Mouse (Mus musculus): ENCODE results near the gene Angptl2. TPM values are rescaled to one million over a fixed set of nuclear protein-coding genes. Genes with fewer than 3 reads are reported as not detected.
A peak's percentile ranks its signal among the peaks of the same experiment; 100 is the strongest.

The Angptl2 gene
- total RNA-seq, 2 experiments from 2014 or later = 0.74 to 2.4 TPM

DNA sequence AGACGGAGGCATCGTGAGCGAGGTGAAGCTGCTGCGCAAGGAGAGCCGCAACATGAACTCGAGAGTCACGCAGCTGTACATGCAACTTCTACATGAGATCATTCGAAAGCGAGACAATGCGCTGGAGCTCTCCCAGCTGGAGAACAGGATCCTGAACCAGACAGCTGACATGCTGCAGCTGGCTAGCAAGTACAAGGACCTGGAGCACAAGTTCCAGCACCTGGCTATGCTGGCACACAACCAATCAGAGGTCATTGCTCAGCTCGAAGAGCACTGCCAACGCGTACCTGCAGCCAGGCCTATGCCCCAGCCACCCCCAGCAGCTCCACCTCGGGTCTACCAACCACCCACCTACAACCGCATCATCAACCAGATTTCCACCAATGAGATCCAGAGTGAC, 12.7 kb downstream of the Angptl2 start:
- ATAC-seq (replicated peaks; ENCODE audit: poor library complexity) = no peak

DNA sequence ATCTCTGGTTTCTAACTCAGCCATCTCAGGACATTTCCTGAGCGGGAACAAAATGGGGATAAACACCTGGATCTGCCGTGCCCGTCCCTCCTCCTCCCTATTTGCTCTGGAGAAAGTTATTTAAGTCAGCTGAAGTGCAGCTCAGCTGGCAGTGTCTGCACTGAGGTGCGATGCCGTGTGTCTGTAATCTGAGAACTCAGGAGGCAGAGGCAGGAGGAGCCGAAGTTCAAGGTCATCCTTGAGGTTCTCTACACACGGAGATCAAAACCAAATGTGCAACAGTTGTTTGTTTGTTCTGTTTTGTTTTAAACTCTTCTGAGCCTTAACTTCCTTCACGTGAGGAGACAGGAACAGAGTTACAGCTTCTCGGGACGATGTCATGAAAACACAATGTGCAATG, 14.8 kb downstream of the Angptl2 start:
- no peak for ATAC-seq (replicated peaks; ENCODE audit: poor library complexity)

DNA sequence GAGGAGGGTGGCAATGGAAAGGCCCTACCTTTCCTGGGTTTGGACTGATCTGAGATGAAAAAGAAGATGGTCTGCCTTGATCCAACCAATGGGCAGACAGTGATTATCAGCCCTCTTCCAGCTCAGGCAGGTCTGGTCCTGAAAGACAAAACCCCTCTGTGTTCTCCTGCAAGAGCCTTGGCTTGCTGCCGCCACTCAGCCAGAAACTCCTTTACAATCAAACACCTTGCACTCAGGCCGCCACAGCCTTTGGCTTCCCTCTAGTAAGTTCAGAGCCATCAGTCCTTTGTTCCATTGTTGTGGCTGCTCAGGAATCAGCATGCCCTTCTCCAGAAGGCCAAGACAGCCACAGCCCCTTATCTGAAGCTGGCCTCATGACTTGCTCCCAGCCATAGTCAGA, 15.9 kb downstream of the Angptl2 start:
- no peak for ATAC-seq (replicated peaks; ENCODE audit: poor library complexity)

DNA sequence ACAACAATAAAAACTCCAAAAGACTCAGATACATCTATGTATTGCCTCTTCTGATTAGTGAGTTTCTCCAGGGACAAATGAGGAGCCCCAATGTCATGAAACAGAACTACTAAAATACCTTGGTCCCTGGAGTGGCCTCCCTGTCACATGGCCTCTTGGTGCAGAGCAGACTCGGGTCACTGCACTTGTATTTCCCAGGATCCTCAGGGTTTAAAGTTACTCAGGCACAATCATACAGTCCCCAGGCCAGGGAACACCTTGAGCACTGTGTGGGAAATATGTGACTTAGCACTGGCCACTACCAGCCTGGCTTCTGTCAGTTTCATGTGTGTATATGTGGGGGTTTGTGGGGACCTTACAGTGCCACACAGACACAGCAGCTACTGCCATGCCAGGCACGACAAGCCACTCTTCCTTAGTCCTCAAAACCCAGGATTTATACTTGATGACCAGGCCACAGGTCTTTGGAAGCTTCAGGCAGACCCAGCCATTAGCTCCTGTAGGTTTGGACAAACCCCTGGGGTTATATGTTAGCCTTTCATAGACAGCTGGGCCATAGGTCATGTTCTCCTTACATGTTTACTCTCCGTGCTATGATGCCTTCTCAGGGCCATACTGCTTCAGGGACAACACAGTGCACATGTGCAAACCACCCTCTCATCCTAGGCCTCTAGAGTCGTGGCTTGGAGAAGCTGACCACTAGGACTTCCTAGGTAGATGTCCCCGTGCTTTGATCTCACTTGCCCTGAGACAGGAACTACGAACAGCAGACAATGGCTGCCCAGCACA, 17.1 kb downstream of the Angptl2 start:
- no peak for ATAC-seq (replicated peaks; ENCODE audit: poor library complexity)

DNA sequence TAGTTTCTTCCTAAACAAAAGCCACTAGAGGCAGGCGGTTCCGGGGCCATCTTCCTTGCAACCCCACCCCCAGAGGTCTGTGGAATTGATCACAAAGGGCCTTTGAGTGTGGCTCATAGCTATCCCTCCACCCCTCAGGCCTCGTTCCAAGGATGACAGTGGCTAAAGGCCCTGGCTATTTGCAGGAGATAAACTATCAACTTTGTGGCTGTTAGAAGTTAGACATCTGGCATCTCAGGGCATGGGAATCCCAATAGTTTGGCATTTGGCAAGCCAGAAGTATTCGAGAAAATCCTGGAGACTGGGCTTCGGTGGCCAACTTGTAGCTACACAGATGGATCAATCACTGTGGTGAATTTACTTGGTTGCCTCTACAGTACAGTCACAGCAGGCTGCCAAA, 18.0 kb downstream of the Angptl2 start:
- no peak for ATAC-seq (replicated peaks; ENCODE audit: poor library complexity)

DNA sequence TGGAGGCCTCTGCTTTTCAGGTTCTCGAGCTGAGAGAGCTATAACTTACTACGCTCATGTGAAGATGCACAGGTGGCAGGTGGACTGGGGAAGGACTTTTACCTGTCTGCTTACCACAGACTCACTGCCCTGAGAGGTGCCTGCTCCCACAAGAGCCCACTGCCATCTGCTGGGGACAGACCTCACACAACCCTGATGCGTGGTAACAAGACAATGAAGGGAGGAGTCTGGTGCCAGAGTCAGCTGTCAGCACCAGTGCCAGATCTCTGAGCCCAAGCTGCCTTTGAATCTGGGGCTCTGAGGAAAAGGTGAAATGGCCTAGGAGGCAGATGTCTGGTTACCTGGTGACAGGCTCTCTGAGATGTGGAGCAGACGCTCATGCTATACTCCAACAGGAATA, 19.0 kb downstream of the Angptl2 start:
- no peak for ATAC-seq (replicated peaks; ENCODE audit: poor library complexity)

DNA sequence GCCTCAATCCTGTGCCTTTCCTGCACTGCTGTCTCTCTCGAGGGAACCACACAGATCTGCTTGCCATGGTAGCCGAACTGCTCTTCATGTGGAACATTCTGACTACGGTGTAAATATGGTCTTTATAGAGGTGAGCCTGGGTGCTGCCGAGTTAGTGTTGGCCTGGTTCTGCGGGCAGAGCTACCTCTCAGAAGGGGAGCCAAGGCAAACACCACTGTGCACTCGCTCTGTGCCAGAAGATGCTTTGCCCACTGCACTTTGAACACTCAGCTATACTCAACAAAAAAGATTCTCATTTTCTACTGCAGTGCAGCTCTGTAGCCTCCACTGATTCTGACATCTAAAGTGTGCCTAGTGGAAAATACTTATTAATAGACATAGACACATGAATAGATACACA, 21.7 kb downstream of the Angptl2 start:
- ATAC-seq (replicated peaks; ENCODE audit: poor library complexity) = no peak

DNA sequence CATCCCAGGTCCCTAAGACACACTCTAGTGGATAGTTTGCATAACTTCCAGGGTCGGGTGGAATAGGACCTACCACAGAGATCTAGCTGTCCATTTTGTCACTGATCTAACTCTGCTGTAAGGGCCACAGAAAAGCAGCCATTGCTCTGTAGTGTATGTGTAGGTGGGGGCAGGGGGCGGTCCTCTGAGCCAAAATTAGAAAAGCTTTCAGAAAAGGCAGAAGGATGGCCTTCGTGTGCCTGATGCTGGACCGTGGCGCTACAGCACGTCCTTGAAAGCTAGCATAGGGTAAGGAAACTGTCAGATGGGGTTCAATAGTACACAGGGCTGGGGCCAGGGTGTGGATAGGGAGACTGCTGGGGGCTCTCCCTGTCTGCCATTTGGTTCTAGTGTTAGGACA, 29.0 kb downstream of the Angptl2 start:
- ATAC-seq (replicated peaks; ENCODE audit: poor library complexity) = no peak

DNA sequence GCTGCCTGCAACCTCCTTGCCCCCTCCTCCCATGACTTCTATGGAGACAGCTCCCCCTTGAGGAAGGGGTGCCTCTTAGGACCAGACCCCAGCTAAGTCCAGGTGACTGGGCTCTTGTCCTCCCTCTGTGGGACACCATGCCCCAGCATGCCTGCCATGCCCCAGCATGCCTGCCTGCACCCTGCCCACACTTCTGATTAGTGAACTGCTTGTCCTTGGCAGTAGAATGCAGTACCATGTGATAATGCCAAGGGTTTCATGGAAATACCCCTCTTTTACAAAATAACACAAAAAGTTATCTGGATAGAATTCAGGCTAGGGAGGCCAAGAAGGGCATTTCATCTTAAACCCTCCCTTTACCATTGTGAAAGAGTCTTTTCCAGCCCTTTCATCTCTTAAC, 29.5 kb downstream of the Angptl2 start:
- ATAC-seq (replicated peaks; ENCODE audit: poor library complexity) = no peak

DNA sequence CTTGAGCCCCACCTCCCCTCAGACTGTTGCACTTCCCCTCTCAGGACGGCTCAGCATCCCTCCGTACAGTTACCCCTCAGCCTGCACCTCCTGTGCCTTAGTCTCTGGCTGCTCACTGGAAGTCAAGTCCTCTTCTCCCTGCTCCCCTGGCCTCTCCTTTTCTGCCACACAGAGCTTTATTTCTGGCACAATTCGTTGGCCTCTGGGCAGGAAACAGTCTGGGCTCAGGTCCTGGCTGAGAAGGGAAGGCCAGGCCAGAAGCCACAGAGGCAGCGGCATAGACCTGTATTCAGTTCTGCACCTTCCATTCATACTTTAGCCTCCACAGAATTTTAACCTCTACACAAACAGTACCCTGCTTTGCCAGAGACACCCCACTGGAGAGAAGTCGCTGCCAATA, 31.0 kb downstream of the Angptl2 start:
- ATAC-seq (replicated peaks; ENCODE audit: poor library complexity) = no peak

DNA sequence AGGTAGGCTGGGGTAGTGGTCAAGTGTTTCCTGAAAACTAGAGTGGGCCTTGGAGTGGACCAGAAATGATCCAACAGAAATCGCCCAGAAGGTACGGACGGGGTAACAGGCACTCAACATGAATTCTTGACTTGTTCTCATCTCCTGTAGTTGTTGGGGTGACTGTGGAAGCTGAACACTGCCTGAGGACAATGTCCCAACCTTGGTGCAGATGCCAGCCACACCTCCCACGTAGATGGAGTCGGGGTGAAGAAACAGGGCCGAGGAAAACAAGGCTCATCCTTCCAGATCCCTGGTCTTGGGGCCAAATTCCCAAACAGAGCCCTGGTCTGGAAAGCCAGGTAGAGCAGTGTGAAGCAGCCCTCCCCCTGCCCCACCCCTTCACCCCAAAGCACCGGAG, 32.7 kb downstream of the Angptl2 start:
- ATAC-seq (replicated peaks; ENCODE audit: poor library complexity) = no peak

DNA sequence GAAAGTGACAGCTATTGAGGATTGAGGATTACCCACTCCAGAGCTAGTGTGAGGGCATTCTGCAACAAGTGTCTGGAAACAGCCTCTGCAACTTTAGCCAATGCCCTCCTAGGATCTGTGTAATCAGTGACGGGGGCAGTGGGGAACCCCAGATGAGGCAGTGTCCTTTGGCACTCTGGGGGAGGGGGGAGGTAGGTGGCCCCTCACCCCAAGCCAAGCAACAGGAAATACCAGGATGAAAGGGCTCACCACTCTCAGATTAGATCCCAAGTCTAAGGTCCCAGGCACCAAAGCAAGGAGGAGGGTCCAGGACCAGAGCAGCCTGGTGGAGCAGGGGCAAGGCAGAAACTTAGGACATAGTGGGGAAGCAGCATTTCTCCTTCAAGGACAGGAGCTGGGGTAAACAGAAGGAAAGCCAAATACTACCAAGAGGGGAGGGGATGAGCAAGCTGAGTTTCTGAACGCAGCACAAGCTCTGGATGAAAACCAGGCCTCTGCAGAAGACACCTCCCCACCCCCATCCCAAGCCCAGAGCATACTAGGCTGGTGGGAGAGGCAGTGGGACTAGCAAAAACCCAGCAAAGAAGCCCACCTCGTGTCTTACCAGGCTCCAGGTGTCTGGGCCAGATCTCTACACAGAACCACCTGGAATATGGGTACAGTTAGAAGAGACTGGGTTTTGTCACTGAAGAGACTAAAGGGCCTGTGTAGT, 34.2 kb downstream of the Angptl2 start:
- ATAC-seq (replicated peaks; ENCODE audit: poor library complexity) = no peak

DNA sequence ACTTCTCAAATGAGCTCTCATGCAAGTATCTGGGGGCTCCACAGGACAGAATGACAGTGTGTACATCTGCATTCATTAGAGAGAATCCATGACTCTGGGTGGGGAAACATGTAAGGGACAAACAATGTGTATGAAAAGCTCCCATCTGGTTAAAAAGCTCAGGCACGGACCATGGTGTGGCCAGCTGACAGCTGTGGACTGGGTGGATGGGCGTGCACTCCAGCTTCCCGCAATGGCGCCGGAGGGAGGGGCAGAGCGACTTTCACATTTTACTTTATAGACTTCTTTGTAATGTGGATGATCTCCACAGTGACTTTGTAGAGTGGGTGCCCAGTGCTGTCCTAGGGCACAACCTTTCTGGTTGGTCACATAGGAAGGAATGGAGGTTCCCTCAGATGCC, 36.9 kb downstream of the Angptl2 start:
- no peak for ATAC-seq (replicated peaks; ENCODE audit: poor library complexity)

DNA sequence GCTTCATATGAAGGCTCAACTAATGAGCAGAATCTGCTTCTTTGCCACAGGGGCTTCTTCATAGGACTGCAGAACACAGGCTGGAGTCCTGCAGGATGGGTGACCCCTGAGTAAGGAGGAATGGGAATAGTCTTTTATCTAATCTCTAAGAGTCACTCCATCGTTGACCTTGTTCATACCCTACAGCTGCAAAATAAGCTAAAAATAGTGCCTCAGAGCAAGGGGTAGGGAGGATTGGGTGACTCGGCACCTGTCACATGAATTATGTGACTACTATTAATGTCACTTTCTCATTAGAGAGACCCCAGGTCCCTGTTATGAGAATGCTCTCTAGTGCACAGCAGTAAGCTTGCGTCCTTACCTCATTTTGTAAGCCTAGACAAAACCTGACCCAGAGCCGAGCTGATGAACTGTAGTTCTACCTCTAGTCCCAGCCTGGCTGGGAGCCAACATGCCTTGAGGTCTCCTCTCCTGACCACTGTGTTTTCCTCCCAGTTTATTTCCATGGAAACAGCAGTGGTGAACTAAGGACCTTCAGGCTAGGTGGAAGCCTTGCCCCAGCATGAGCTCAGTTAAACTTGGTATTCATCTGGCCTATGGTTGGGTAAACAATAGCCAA, 37.8 kb downstream of the Angptl2 start:
- ATAC-seq (replicated peaks; ENCODE audit: poor library complexity) = no peak

DNA sequence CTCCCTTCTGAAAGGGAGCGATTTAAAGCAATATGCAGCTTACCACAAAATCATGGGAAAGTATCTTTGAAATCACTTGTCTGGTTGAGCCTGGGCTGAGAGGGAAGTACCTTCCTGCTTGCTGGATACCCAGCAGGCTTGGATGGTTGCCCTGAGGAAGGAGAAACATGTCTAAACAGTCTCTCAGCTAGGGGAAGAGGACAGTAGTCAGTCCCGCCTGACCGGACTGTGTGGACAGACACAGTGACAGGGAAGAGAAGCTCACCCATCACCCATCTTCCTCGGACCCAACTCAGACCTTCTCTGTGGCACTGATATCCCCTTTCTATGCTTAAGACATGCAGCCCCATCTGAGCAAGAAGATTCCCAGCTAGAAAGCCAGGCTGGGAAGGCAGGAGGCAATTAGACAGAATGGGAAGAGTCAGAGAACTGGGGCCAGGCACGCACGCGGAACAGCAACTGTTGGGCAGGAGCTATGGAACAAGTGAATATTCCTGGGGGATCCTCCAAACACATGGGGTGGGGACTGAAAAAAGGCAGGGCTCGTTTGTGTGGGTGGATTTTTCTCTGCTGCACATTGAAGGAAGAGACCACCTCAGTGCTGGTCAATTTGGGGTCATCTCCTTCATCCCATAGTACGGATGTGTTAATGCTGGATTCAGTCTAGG, 38.6 kb downstream of the Angptl2 start:
- ATAC-seq (replicated peaks; ENCODE audit: poor library complexity) = no peak

DNA sequence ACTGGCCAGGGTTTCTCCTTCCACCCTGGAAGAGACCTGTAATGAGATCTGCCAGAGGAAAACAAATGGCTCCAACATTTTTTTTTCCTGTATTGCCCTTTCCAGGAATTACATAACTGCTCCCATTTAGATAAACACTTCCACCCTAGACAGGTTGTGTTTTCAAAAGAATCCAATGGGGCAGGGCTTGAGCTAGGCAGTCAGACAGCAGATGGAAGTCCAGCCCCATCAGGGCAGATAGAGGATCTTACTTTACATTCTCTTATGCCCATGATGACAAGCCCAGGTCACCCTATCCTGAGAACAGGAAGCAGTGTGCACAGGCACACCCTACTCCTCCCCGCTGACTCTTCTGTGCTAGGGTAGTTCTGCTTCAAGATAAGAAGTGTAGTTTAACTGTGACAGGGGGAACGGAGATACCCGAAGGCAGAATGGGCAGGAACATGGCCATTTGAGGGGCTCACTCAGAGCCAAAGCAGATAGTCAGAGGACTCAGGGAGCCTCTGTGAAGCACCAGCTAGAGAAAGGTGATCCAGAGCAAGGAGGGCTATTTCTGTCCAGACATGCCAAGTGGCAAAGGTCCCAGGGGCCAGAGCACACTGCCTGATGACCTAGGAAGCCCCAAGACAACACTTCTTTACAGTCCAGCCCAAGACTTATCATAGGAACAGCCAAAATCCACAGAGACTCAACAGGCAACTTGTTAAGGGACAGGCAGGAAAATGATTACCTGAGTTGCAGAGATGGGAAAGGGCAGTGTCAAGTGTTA, 41.1 kb downstream of the Angptl2 start:
- ATAC-seq (replicated peaks; ENCODE audit: poor library complexity) = peak; percentile 96

DNA sequence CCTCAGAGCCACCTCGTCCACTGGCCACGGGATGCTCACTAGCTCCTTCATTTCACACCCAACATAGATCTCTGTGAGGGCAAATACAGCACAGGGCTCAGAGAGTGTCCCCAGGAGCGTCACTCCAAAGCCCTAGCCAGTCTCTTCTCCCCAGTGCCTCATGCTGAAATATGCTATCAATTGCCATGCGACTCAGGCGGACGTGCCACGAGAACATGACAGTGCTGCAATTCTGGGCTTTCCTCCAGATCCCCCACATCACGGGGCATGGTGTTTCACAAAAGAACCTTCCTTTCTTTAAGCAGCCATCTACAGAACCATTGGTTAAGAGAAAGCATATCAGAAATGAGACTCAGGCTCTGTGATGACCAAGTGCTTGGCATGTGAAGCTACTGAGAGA, 44.9 kb downstream of the Angptl2 start:
- ATAC-seq (replicated peaks; ENCODE audit: poor library complexity) = no peak

DNA sequence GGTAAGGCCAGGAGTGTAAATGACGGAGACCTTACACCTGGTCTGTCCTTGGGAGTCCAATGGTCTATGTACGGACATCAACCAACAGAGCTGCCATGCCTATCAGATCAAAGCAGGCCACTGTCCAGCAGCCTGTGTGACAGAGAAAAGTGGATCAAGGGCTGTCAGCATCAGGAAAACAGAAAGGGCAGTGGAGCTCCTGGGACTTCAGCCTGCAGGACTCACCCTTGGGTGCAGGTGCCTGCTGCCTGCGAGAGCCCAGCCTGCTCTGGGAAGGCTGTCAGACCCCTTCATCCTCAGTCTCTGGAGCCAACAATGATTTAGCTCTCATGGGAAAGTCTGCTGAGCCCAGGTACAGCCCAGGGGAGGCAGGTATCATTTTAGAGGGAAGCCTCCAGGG, 45.6 kb downstream of the Angptl2 start:
- no peak for ATAC-seq (replicated peaks; ENCODE audit: poor library complexity)

DNA sequence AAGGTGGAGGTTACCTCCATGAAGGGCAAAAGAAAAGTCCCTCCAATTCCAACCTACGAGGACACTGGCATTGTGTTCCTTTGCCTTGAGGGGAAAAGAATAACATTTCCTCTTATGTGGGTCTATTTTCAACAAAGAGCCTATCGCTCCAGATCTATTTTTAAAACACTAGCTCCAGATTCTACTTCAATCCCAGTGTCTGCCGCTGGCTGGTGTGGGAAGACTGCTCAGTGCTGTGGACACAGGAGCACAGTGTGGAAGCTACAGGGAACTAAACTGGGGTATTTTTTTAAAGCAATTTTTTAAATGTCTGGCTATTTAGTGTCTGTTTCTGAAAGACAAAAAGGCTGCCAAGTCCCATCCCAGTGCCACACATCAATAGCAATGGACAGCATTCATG, 49.9 kb downstream of the Angptl2 start:
- no peak for ATAC-seq (replicated peaks; ENCODE audit: poor library complexity)

DNA sequence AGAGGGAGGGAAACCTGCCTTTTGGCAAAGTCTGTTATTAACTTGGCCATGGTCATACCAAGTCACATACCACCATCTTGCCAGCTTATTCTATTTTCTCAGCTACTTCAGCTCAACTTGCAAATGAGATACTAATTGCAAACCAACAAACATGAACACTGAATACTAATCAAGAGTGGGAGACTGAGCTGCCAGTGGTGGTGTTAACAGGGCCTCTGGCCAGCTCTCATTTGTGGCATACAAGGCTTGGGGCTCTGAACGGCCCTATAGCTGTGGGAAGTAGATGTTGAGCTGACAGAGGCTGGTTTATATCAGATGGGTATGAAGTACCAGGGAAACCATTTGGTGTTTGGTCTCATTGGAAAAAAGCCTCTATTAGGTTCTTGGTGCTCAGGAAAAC, 51.2 kb downstream of the Angptl2 start:
- no peak for ATAC-seq (replicated peaks; ENCODE audit: poor library complexity)
